In genomic region chrX:18163917-18164624, GRCm38 (mm10) we compare ENCODE assay signal across 9 mouse cellular contexts. TPM values are rescaled to one million over a fixed set of nuclear protein-coding genes. Genes with fewer than 3 reads are reported as not detected.
DNase-seq lines count a peak whose midpoint lies in the region; ATAC-seq lines count a peak whose summit lies in the region.
"Had no signal": no experiment of that assay in that cellular context is flagged by ENCODE, and none has a peak within 500 bp of the region (broad histone marks: within the 10 kb centered on the region; RNA-seq: fewer than 3 reads in every experiment).

No protein-coding gene starts in this region.

- H3K9me3 ChIP-seq in heart, embryonic 10.5 days: no peaks in the 10 kb centered on the region
- H3K9me3 ChIP-seq in lung, embryonic 16.5 days (ENCODE audit: control insufficient read depth, low read length): no peaks in the 10 kb centered on the region

- no peaks in the 10 kb centered on the region for H3K27me3 ChIP-seq in heart, embryonic 10.5 days (ENCODE audit: insufficient read depth, poor library complexity, severe bottlenecking)
- no peaks in the 10 kb centered on the region for H3K27me3 ChIP-seq in lung, embryonic 16.5 days (ENCODE audit: control insufficient read depth, insufficient read depth, low read depth, low read length)

- ATAC-seq in lung, embryonic 16.5 days (ENCODE audit: low read depth): no peak

- no peaks in the 10 kb centered on the region for H3K4me1 ChIP-seq in heart, embryonic 10.5 days
- H3K4me1 ChIP-seq in lung, embryonic 16.5 days (replicated peaks; ENCODE audit: control insufficient read depth, insufficient read depth, low read length): no peaks in the 10 kb centered on the region

- H3K9ac ChIP-seq in lung, embryonic 16.5 days (ENCODE audit: low read length): peak overlapping the region; percentile 93

- peak overlapping the region; percentile 96 for H3K27ac ChIP-seq in heart, embryonic 10.5 days
- peak overlapping the region; percentile 98 for H3K27ac ChIP-seq in lung, embryonic 16.5 days (ENCODE audit: low read length)

- peak overlapping the region; percentile 84 for H3K4me3 ChIP-seq in heart, embryonic 10.5 days
- peak overlapping the region; percentile 86 for H3K4me3 ChIP-seq in lung, embryonic 16.5 days (ENCODE audit: low read length)

- 5% methylated on average over 10 of the region's 10 CpGs for WGBS in heart, embryonic 10.5 days
- under 1% methylated on average over 10 of the region's 10 CpGs for WGBS in lung, embryonic 16.5 days

- DNase-seq in urinary bladder, postnatal 36 days (ENCODE audit: low spot score in 2 of 2): peak; percentile 6 to 33
- no peak for DNase-seq in urinary bladder, postnatal 10 days (ENCODE audit: low spot score)
- peak; percentile 35 to 44 for DNase-seq in cerebellum, postnatal 25 days
- DNase-seq in heart, embryonic 10.5 days (ENCODE audit: low spot score): peak; percentile 73
- DNase-seq in kidney, adult 9 months: peak; percentile 25
- peak; percentile 9 for DNase-seq in retina, adult 2 months (ENCODE audit: low read depth, low spot score)
- DNase-seq in frontal cortex, postnatal 25 days (ENCODE audit: low spot score in 2 of 2): no peak

- no peaks in the 10 kb centered on the region for H3K36me3 ChIP-seq in heart, embryonic 10.5 days
- H3K36me3 ChIP-seq in lung, embryonic 16.5 days (ENCODE audit: control insufficient read depth, insufficient read depth, low read length): no peaks in the 10 kb centered on the region

- H3K4me2 ChIP-seq in lung, embryonic 16.5 days (ENCODE audit: low read depth, low read length): peak overlapping the region; percentile 56

RNA-seq across cellular contexts. Expression of gene Kdm6a, which starts 1.7 kb away (rescaled TPM):
- polyA plus RNA-seq in heart, embryonic 10.5 days (2016; fragmentation: Nextera tagmentation; extraction: Ambion mirVana): 18.9 and 23.6 TPM in 2 replicates
- polyA plus RNA-seq in lung, embryonic 16.5 days (2015; fragmentation: Nextera tagmentation; extraction: Ambion mirVana): 22.7 and 24.8 TPM in 2 replicates

RNA-seq across cellular contexts. Expression of gene Dusp21, which starts 18.4 kb away (rescaled TPM):
- polyA plus RNA-seq in heart, embryonic 10.5 days (2016; fragmentation: Nextera tagmentation; extraction: Ambion mirVana): not detected in 2 replicates
- polyA plus RNA-seq in lung, embryonic 16.5 days (2015; fragmentation: Nextera tagmentation; extraction: Ambion mirVana): not detected in 2 replicates
- polyA plus RNA-seq: gonadal fat pad, adult 2 months had no signal

Comparison
In these comparisons a context has a peak if more than half of its experiments do, and no peak if none do; other contexts are left out.
1. DNase-seq: peak in urinary bladder, postnatal 36 days (2 of 2), cerebellum, postnatal 25 days (2 of 2), heart, embryonic 10.5 days (single experiment), kidney, adult 9 months (single experiment) and retina, adult 2 months (single experiment); none in urinary bladder, postnatal 10 days (single experiment) and frontal cortex, postnatal 25 days (0 of 2).